Mouse (Mus musculus): Measurements from ENCODE around the gene Nat8f4. TPM values are rescaled to one million over a fixed set of nuclear protein-coding genes. Genes with fewer than 3 reads are reported as not detected.
"Not testable (repeated sequence)": the region's sequence is repeated elsewhere in the genome, so short reads cannot be mapped to it uniquely, and the experiment has no call there.

The Nat8f4 gene
- polyA plus RNA-seq, 1 experiment from 2014 or later, result 1.7 TPM

GRCm38 (mm10) chr6:85934047-85934446, 29.4 kb upstream of the Nat8f4 start:
- TF ChIP-seq CTCF (IDR thresholded peaks at IDR 0.05; ENCODE audit: low read depth), result no peak
- H3K9ac ChIP-seq (ENCODE audit: low read length), result no peak overlapping the region
- WGBS, result 75% methylated on average over 8 of the region's 8 CpGs

GRCm38 (mm10) chr6:85929312-85929711, 24.6 kb upstream of the Nat8f4 start:
- DNase-seq (ENCODE audit: low spot score), result no peak
- Histone ChIP-seq H3K9ac (ENCODE audit: low read length) (no peak overlapping the region), H3K27ac (replicated peaks) (no peak overlapping the region), H3K4me1 (replicated peaks; ENCODE audit: control insufficient read depth, insufficient read depth) (no peaks in the 10 kb centered on the region), H3K4me3 (ENCODE audit: low read depth, low read length) (no peak overlapping the region), H3K4me2 (replicated peaks; ENCODE audit: low read depth) (no peak overlapping the region), H3K27me3 (ENCODE audit: control insufficient read depth, insufficient read depth, low read length) (no peaks in the 10 kb centered on the region), H3K36me3 (ENCODE audit: control insufficient read depth, insufficient read depth, low read length) (peaks cover 21% of the 10 kb centered on the region), H3K9me3 (ENCODE audit: control insufficient read depth, low read length) (no peaks in the 10 kb centered on the region)
- WGBS, result 74% methylated on average over 1 of the region's 1 CpGs
- no peak for TF ChIP-seq EP300 (optimal IDR thresholded peaks at IDR 0.05)
- no peak for TF ChIP-seq CTCF (IDR thresholded peaks at IDR 0.05; ENCODE audit: low read depth)
- no peak for ATAC-seq (ENCODE audit: low FRiP score, low TSS enrichment)

More at GRCm38 (mm10) chr6:85934047-85934446, 29.4 kb upstream of the Nat8f4 start:
- H3K27me3 ChIP-seq (ENCODE audit: control insufficient read depth, insufficient read depth, low read length), result no peaks in the 10 kb centered on the region
- no peak for DNase-seq (ENCODE audit: low spot score)
- H3K4me3 ChIP-seq (ENCODE audit: low read depth, low read length), result no peak overlapping the region
- peaks cover 2% of the 10 kb centered on the region; the same call in 1 of the 2 replicates for H3K36me3 ChIP-seq (ENCODE audit: control insufficient read depth, insufficient read depth, low read length)
- H3K27ac ChIP-seq (replicated peaks), result no peak overlapping the region
- no peaks in the 10 kb centered on the region for H3K9me3 ChIP-seq (ENCODE audit: control insufficient read depth, low read length)
- no peak for ATAC-seq (ENCODE audit: low FRiP score, low TSS enrichment)
- H3K4me2 ChIP-seq (replicated peaks; ENCODE audit: low read depth), result no peak overlapping the region
- H3K4me1 ChIP-seq (replicated peaks; ENCODE audit: control insufficient read depth, insufficient read depth), result no peaks in the 10 kb centered on the region

GRCm38 (mm10) chr6:85927476-85928464, 23.1 kb upstream of the Nat8f4 start:
- Histone ChIP-seq H3K4me1 (replicated peaks; ENCODE audit: control insufficient read depth, insufficient read depth) (no peaks in the 10 kb centered on the region), H3K27ac (replicated peaks) (no peak overlapping the region), H3K9ac (ENCODE audit: low read length) (no peak overlapping the region), H3K4me2 (replicated peaks; ENCODE audit: low read depth) (no peak overlapping the region), H3K27me3 (ENCODE audit: control insufficient read depth, insufficient read depth, low read length) (no peaks in the 10 kb centered on the region), H3K4me3 (ENCODE audit: low read depth, low read length) (no peak overlapping the region), H3K36me3 (ENCODE audit: control insufficient read depth, insufficient read depth, low read length) (peaks cover 21% of the 10 kb centered on the region), H3K9me3 (ENCODE audit: control insufficient read depth, low read length) (no peaks in the 10 kb centered on the region)
- no peak for ATAC-seq (ENCODE audit: low FRiP score, low TSS enrichment)
- no peak for DNase-seq (ENCODE audit: low spot score)
- TF ChIP-seq EP300 (optimal IDR thresholded peaks at IDR 0.05) (no peak), CTCF (IDR thresholded peaks at IDR 0.05; ENCODE audit: low read depth) (no peak)
- WGBS, result 85% methylated on average over 9 of the region's 9 CpGs

- 69% methylated on average over 1 of the region's 1 CpGs for WGBS
- Histone ChIP-seq H3K4me3 (ENCODE audit: low read depth, low read length) (no peak overlapping the region), H3K9me3 (ENCODE audit: control insufficient read depth, low read length) (no peaks in the 10 kb centered on the region), H3K27ac (replicated peaks) (no peak overlapping the region), H3K9ac (ENCODE audit: low read length) (no peak overlapping the region), H3K27me3 (ENCODE audit: control insufficient read depth, insufficient read depth, low read length) (no peaks in the 10 kb centered on the region), H3K4me2 (replicated peaks; ENCODE audit: low read depth) (no peak overlapping the region), H3K36me3 (ENCODE audit: control insufficient read depth, insufficient read depth, low read length) (peaks cover 21% of the 10 kb centered on the region), H3K4me1 (replicated peaks; ENCODE audit: control insufficient read depth, insufficient read depth) (no peaks in the 10 kb centered on the region)
- DNase-seq (ENCODE audit: low spot score) (no peak), ATAC-seq (ENCODE audit: low FRiP score, low TSS enrichment) (no peak)
- no peak for TF ChIP-seq CTCF (IDR thresholded peaks at IDR 0.05; ENCODE audit: low read depth)
- no peak for TF ChIP-seq EP300 (optimal IDR thresholded peaks at IDR 0.05)
Observed at GRCm38 (mm10) chr6:85926709-85927108, 22.0 kb upstream of the Nat8f4 start.

GRCm38 (mm10) chr6:85923643-85924042, 19.0 kb upstream of the Nat8f4 start:
- ATAC-seq (ENCODE audit: low FRiP score, low TSS enrichment), result no peak
- Histone ChIP-seq H3K27me3 (ENCODE audit: control insufficient read depth, insufficient read depth, low read length) (no peaks in the 10 kb centered on the region), H3K4me2 (replicated peaks; ENCODE audit: low read depth) (no peak overlapping the region), H3K9me3 (ENCODE audit: control insufficient read depth, low read length) (no peaks in the 10 kb centered on the region), H3K27ac (replicated peaks) (no peak overlapping the region), H3K9ac (ENCODE audit: low read length) (no peak overlapping the region), H3K4me3 (ENCODE audit: low read depth, low read length) (no peak overlapping the region), H3K4me1 (replicated peaks; ENCODE audit: control insufficient read depth, insufficient read depth) (no peaks in the 10 kb centered on the region), H3K36me3 (ENCODE audit: control insufficient read depth, insufficient read depth, low read length) (peaks cover 19% of the 10 kb centered on the region)
- DNase-seq (ENCODE audit: low spot score), result no peak
- TF ChIP-seq CTCF (IDR thresholded peaks at IDR 0.05; ENCODE audit: low read depth) (no peak), EP300 (optimal IDR thresholded peaks at IDR 0.05) (no peak)
- WGBS, result 100% methylated on average over 1 of the region's 1 CpGs

GRCm38 (mm10) chr6:85919401-85919800, 14.7 kb upstream of the Nat8f4 start:
- Histone ChIP-seq H3K27me3 (ENCODE audit: control insufficient read depth, insufficient read depth, low read length) (no peaks in the 10 kb centered on the region), H3K27ac (replicated peaks) (no peak overlapping the region), H3K9me3 (ENCODE audit: control insufficient read depth, low read length) (no peaks in the 10 kb centered on the region), H3K4me1 (replicated peaks; ENCODE audit: control insufficient read depth, insufficient read depth) (peaks cover 3% of the 10 kb centered on the region; the same call in 1 of the 2 replicates), H3K4me2 (replicated peaks; ENCODE audit: low read depth) (no peak overlapping the region), H3K4me3 (ENCODE audit: low read depth, low read length) (no peak overlapping the region), H3K36me3 (ENCODE audit: control insufficient read depth, insufficient read depth, low read length) (no peaks in the 10 kb centered on the region), H3K9ac (ENCODE audit: low read length) (no peak overlapping the region)
- DNase-seq (ENCODE audit: low spot score), result no peak
- whole genome bisulfite sequencing, result 90% methylated on average over 4 of the region's 4 CpGs
- no peak for ATAC-seq (ENCODE audit: low FRiP score, low TSS enrichment)
- TF ChIP-seq CTCF (IDR thresholded peaks at IDR 0.05; ENCODE audit: low read depth) (no peak), EP300 (optimal IDR thresholded peaks at IDR 0.05) (no peak)

GRCm38 (mm10) chr6:85918341-85918740, 13.7 kb upstream of the Nat8f4 start:
- not testable (repeated sequence) for H3K27ac ChIP-seq (replicated peaks); H3K4me2 ChIP-seq (replicated peaks; ENCODE audit: low read depth); H3K4me3 ChIP-seq (ENCODE audit: low read depth, low read length); DNase-seq (ENCODE audit: low spot score); H3K27me3 ChIP-seq (ENCODE audit: control insufficient read depth, insufficient read depth, low read length); H3K9ac ChIP-seq (ENCODE audit: low read length); H3K4me1 ChIP-seq (replicated peaks; ENCODE audit: control insufficient read depth, insufficient read depth); H3K9me3 ChIP-seq (ENCODE audit: control insufficient read depth, low read length); ATAC-seq (ENCODE audit: low FRiP score, low TSS enrichment); H3K36me3 ChIP-seq (ENCODE audit: control insufficient read depth, insufficient read depth, low read length)
- WGBS, result 96% methylated on average over 3 of the region's 3 CpGs

Measured in stomach, postnatal 0 days (tissue).